Mouse (Mus musculus): Measurements from ENCODE around the gene Umodl1.
A peak's percentile ranks its signal among the peaks of the same experiment; 100 is the strongest.

Umodl1 gene

GRCm38 (mm10) chr17:31000897-31001296 lies 46.5 kb downstream of the Umodl1 start:
- no peak for DNase-seq

GRCm38 (mm10) chr17:31002613-31003012 lies 48.2 kb downstream of the Umodl1 start:
- no peak for DNase-seq

- DNase-seq = no peak
These were observed 50.8 kb downstream of the Umodl1 start for GRCm38 (mm10) chr17:31005284-31005683.

GRCm38 (mm10) chr17:31007357-31007756 lies 52.9 kb downstream of the Umodl1 start:
- DNase-seq = no peak

- no peak for DNase-seq
These were observed 54.0 kb downstream of the Umodl1 start for GRCm38 (mm10) chr17:31008416-31008815.

- DNase-seq = peak; percentile 76 to 80
These were observed 57.3 kb downstream of the Umodl1 start for GRCm38 (mm10) chr17:31011551-31012394.

- peak; percentile 72 to 75 for DNase-seq
These were observed 63.8 kb downstream of the Umodl1 start for GRCm38 (mm10) chr17:31018267-31018666.

- peak; percentile 79 to 83 for DNase-seq
These were observed 65.1 kb downstream of the Umodl1 start for GRCm38 (mm10) chr17:31019505-31019904.

GRCm38 (mm10) chr17:31020078-31020477 lies 65.6 kb downstream of the Umodl1 start:
- no peak for DNase-seq

GRCm38 (mm10) chr17:31021276-31021675 lies 66.8 kb downstream of the Umodl1 start:
- DNase-seq = no peak

- DNase-seq = no peak
These were observed 69.8 kb downstream of the Umodl1 start for GRCm38 (mm10) chr17:31024125-31024781.

GRCm38 (mm10) chr17:31024782-31025125 lies 70.3 kb downstream of the Umodl1 start:
- DNase-seq = no peak

GRCm38 (mm10) chr17:31026986-31027385 lies 72.5 kb downstream of the Umodl1 start:
- DNase-seq = no peak

GRCm38 (mm10) chr17:31027723-31028122 lies 73.3 kb downstream of the Umodl1 start:
- no peak for DNase-seq

- DNase-seq = no peak
These were observed 74.5 kb downstream of the Umodl1 start for GRCm38 (mm10) chr17:31028821-31029370.

GRCm38 (mm10) chr17:31029407-31029806 lies 75.0 kb downstream of the Umodl1 start:
- DNase-seq = no peak

- no peak for DNase-seq
These were observed 77.9 kb downstream of the Umodl1 start for GRCm38 (mm10) chr17:31032341-31032740.

GRCm38 (mm10) chr17:31033251-31033650 lies 78.8 kb downstream of the Umodl1 start:
- DNase-seq = no peak

GRCm38 (mm10) chr17:31034165-31034564 lies 79.7 kb downstream of the Umodl1 start:
- DNase-seq = no peak

GRCm38 (mm10) chr17:31034674-31035356 lies 80.4 kb downstream of the Umodl1 start:
- DNase-seq = no peak

GRCm38 (mm10) chr17:31036168-31036876 lies 81.9 kb downstream of the Umodl1 start:
- no peak for DNase-seq

GRCm38 (mm10) chr17:31037331-31037730 lies 82.9 kb downstream of the Umodl1 start:
- DNase-seq = no peak

GRCm38 (mm10) chr17:31038381-31038780 lies 83.9 kb downstream of the Umodl1 start:
- no peak for DNase-seq

Measured in B cell, adult 2 months (primary cell).